Mouse (Mus musculus): ENCODE measurements around the gene Smyd1. TPM values are rescaled to one million over a fixed set of nuclear protein-coding genes. Genes with fewer than 3 reads are reported as not detected.

Smyd1 gene
- total and polyA plus RNA-seq, 3 experiments, result 0.16 TPM; not detected in 2

DNA sequence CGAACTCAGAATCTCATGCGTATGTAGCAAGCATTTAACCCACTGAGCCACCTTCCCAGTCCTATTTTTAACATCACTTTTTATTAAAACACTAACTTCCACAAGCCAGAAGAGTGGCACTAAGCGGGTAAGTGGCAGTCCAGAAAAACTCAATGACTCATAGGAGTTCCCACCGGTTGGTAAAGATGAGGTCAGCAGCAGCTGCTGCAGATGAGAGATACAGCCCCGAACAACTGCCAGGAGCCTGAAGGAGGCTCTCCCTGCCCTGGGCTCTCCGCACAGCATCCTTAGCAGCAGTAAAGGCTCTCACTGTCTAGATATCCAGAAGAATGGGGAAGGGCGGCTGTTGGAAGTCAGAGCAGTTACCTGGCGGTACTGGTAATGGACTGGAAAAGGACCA, 71.1 kb downstream of the Smyd1 start:
- ATAC-seq (ENCODE audit: extremely low read depth, insufficient number of reproducible peaks, low FRiP score, poor library complexity, severe bottlenecking) (peak; percentile 45), DNase-seq (ENCODE audit: low spot score) (no peak)
- Histone ChIP-seq H3K36me3 (replicated peaks) (no peaks in the 10 kb centered on the region), H3K9me3 (replicated peaks) (no peaks in the 10 kb centered on the region), H3K4me3 (ENCODE audit: low read depth, low read length) (no peak overlapping the region), H3K4me1 (ENCODE audit: insufficient read depth, low read depth, low read length) (peaks cover 4% of the 10 kb centered on the region; the same call in 1 of the 2 replicates), H3K27me3 (ENCODE audit: insufficient read depth, low read length) (peaks cover 25% of the 10 kb centered on the region)
- TF ChIP-seq GATA1 (IDR thresholded peaks at IDR 0.05; ENCODE audit: borderline replicate concordance, low read length) (no peak), CTCF (IDR thresholded peaks at IDR 0.05; ENCODE audit: low read depth, low read length) (no peak), GATA2 (IDR thresholded peaks at IDR 0.05; ENCODE audit: borderline replicate concordance, low read depth, low read length) (no peak), TAL1 (conservative IDR thresholded peaks at IDR 0.05; ENCODE audit: low read depth, low read length) (no peak), POLR2AphosphoS5 (IDR thresholded peaks at IDR 0.05; ENCODE audit: insufficient replicate concordance, low read depth, low read length) (no peak)

GRCm38 (mm10) chr6:71249615-71250014, 72.4 kb downstream of the Smyd1 start:
- ATAC-seq (ENCODE audit: extremely low read depth, insufficient number of reproducible peaks, low FRiP score, poor library complexity, severe bottlenecking), result no peak
- no peaks in the 10 kb centered on the region for H3K9me3 ChIP-seq (replicated peaks)
- H3K4me1 ChIP-seq (ENCODE audit: insufficient read depth, low read depth, low read length), result peaks cover 4% of the 10 kb centered on the region; the same call in 1 of the 2 replicates
- H3K4me3 ChIP-seq (ENCODE audit: low read depth, low read length), result no peak overlapping the region
- TF ChIP-seq CTCF (IDR thresholded peaks at IDR 0.05; ENCODE audit: low read depth, low read length) (no peak), TAL1 (conservative IDR thresholded peaks at IDR 0.05; ENCODE audit: low read depth, low read length) (no peak), POLR2AphosphoS5 (IDR thresholded peaks at IDR 0.05; ENCODE audit: insufficient replicate concordance, low read depth, low read length) (no peak), GATA2 (IDR thresholded peaks at IDR 0.05; ENCODE audit: borderline replicate concordance, low read depth, low read length) (no peak), GATA1 (IDR thresholded peaks at IDR 0.05; ENCODE audit: borderline replicate concordance, low read length) (no peak)
- H3K36me3 ChIP-seq (replicated peaks), result no peaks in the 10 kb centered on the region
- peaks cover 25% of the 10 kb centered on the region for H3K27me3 ChIP-seq (ENCODE audit: insufficient read depth, low read length)
- no peak for DNase-seq (ENCODE audit: low spot score)

GRCm38 (mm10) chr6:71248420-71248819, 73.6 kb downstream of the Smyd1 start:
- Histone ChIP-seq H3K27me3 (ENCODE audit: insufficient read depth, low read length) (peaks cover 25% of the 10 kb centered on the region), H3K4me3 (ENCODE audit: low read depth, low read length) (no peak overlapping the region), H3K9me3 (replicated peaks) (no peaks in the 10 kb centered on the region), H3K4me1 (ENCODE audit: insufficient read depth, low read depth, low read length) (peaks cover 4% of the 10 kb centered on the region; the same call in 1 of the 2 replicates), H3K36me3 (replicated peaks) (no peaks in the 10 kb centered on the region)
- no peak for DNase-seq (ENCODE audit: low spot score)
- no peak for TF ChIP-seq TAL1 (conservative IDR thresholded peaks at IDR 0.05; ENCODE audit: low read depth, low read length)
- TF ChIP-seq CTCF (IDR thresholded peaks at IDR 0.05; ENCODE audit: low read depth, low read length), result no peak
- TF ChIP-seq GATA2 (IDR thresholded peaks at IDR 0.05; ENCODE audit: borderline replicate concordance, low read depth, low read length), result no peak
- TF ChIP-seq GATA1 (IDR thresholded peaks at IDR 0.05; ENCODE audit: borderline replicate concordance, low read length), result no peak
- TF ChIP-seq POLR2AphosphoS5 (IDR thresholded peaks at IDR 0.05; ENCODE audit: insufficient replicate concordance, low read depth, low read length), result no peak
- no peak for ATAC-seq (ENCODE audit: extremely low read depth, insufficient number of reproducible peaks, low FRiP score, poor library complexity, severe bottlenecking)

DNA sequence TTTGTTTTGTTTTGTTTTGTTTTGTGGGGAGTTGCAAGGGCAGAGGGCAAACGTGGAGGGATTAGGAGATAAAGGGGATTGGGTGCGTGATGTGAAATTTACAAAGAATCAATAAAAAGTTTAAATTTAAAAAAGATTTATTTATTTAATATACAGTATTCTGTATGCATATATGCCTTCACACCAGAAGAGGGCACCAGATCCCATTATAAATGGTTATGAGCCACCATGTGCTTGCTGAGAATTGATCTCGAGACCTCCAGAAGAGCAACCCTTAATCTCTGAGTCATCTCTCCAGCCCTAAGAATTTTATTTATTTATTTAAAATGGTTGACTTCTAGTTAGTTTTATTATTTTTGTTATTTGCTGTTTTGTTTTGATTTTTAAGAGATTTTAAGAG, 78.8 kb downstream of the Smyd1 start:
- Histone ChIP-seq H3K4me3 (ENCODE audit: low read depth, low read length) (no peak overlapping the region), H3K27me3 (ENCODE audit: insufficient read depth, low read length) (peaks cover 19% of the 10 kb centered on the region), H3K36me3 (replicated peaks) (no peaks in the 10 kb centered on the region), H3K9me3 (replicated peaks) (no peaks in the 10 kb centered on the region), H3K4me1 (ENCODE audit: insufficient read depth, low read depth, low read length) (no peaks in the 10 kb centered on the region)
- DNase-seq (ENCODE audit: low spot score) (no peak), ATAC-seq (ENCODE audit: extremely low read depth, insufficient number of reproducible peaks, low FRiP score, poor library complexity, severe bottlenecking) (no peak)
- no peak for TF ChIP-seq CTCF (IDR thresholded peaks at IDR 0.05; ENCODE audit: low read depth, low read length)

- TF ChIP-seq POLR2AphosphoS5 (IDR thresholded peaks at IDR 0.05; ENCODE audit: insufficient replicate concordance, low read depth, low read length), result no peak
- TF ChIP-seq GATA1 (IDR thresholded peaks at IDR 0.05; ENCODE audit: borderline replicate concordance, low read length), result no peak
- TF ChIP-seq CTCF (IDR thresholded peaks at IDR 0.05; ENCODE audit: low read depth, low read length), result no peak
- no peak for TF ChIP-seq TAL1 (conservative IDR thresholded peaks at IDR 0.05; ENCODE audit: low read depth, low read length)
- no peak for TF ChIP-seq GATA2 (IDR thresholded peaks at IDR 0.05; ENCODE audit: borderline replicate concordance, low read depth, low read length)
- H3K4me3 ChIP-seq (ENCODE audit: low read depth, low read length), result no peak overlapping the region
- no peak for ATAC-seq (ENCODE audit: extremely low read depth, insufficient number of reproducible peaks, low FRiP score, poor library complexity, severe bottlenecking)
- no peak for DNase-seq (ENCODE audit: low spot score)
- H3K27me3 ChIP-seq (ENCODE audit: insufficient read depth, low read length), result peaks cover 19% of the 10 kb centered on the region
- no peaks in the 10 kb centered on the region for H3K36me3 ChIP-seq (replicated peaks)
- no peaks in the 10 kb centered on the region for H3K4me1 ChIP-seq (ENCODE audit: insufficient read depth, low read depth, low read length)
- H3K9me3 ChIP-seq (replicated peaks), result no peaks in the 10 kb centered on the region
Observed at GRCm38 (mm10) chr6:71242811-71243210, 79.2 kb downstream of the Smyd1 start.

DNA sequence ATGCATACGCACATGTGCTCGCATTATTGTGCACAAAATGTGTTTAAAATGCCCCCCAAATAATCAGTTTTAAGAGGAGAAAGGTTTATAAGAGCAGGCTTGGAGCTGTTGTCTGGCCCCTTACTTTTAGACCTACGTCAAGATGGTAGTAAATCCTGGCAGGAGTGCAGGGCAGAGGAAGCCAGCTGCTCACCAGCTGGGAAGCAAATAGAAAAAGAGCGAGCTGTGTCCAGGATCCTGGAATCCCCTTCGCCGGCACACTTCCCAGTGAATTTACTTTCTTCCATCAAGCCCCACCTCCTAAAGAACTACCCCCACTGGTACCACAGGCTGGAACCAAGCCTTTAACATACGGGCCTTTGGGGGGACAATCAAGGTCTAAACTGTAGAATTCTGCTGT, 81.2 kb downstream of the Smyd1 start:
- H3K4me3 ChIP-seq (ENCODE audit: low read depth, low read length), result no peak overlapping the region
- no peaks in the 10 kb centered on the region for H3K9me3 ChIP-seq (replicated peaks)
- TF ChIP-seq GATA2 (IDR thresholded peaks at IDR 0.05; ENCODE audit: borderline replicate concordance, low read depth, low read length) (no peak), GATA1 (IDR thresholded peaks at IDR 0.05; ENCODE audit: borderline replicate concordance, low read length) (no peak), POLR2AphosphoS5 (IDR thresholded peaks at IDR 0.05; ENCODE audit: insufficient replicate concordance, low read depth, low read length) (no peak)
- ATAC-seq (ENCODE audit: extremely low read depth, insufficient number of reproducible peaks, low FRiP score, poor library complexity, severe bottlenecking) (no peak), DNase-seq (ENCODE audit: low spot score) (no peak)
- no peaks in the 10 kb centered on the region for H3K4me1 ChIP-seq (ENCODE audit: insufficient read depth, low read depth, low read length)
- H3K36me3 ChIP-seq (replicated peaks), result no peaks in the 10 kb centered on the region
- H3K27me3 ChIP-seq (ENCODE audit: insufficient read depth, low read length), result peaks cover 17% of the 10 kb centered on the region

Measured in G1E (cell line).